Mouse (Mus musculus) embryo, embryonic 10.5 days (tissue): ENCODE data around the gene Ccdc15.

ENCODE experiments used
- DNase-seq: peaks from one replicate; pipeline ENCODE4 v3.0.0-alpha.2; 2015; ENCODE audit warnings: low spot score

Gene Ccdc15

DNA sequence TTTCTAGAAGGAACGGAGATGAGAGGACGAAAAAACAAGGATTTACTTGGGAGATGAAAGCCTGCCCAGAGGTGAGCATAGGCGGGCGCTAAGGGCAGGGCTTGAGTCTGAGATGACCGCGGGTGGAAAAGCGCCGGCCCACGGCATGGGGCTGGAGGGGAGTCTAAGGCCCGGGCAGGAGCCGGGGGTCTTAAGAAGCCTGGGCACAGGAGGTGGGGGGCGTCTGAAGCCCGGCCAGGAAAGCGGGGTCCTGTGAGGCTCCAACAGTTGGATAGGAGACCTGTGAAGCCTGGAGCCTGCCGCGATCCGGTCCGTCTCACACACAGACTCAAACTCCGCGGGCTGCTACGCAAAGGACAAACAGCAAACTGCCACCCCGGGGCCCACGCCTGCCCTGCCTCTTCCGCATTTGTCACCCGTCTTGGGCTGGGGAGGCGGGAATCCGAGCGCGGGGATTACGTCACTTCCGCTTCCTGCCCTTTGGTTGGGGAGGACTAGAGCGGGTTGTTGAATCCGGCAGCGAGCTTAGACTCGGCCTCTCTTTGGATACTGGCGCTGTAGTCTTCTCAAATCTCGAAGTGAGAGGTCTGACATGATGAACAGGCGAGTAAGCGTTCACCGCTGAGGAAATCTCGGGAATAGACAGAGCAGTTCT is at the start of gene Ccdc15:
Gene Ccdc15 (minus strand): TSS at position 445 of the 655 bp plus-strand sequence.
- DNase-seq, result peak; percentile 98

DNA sequence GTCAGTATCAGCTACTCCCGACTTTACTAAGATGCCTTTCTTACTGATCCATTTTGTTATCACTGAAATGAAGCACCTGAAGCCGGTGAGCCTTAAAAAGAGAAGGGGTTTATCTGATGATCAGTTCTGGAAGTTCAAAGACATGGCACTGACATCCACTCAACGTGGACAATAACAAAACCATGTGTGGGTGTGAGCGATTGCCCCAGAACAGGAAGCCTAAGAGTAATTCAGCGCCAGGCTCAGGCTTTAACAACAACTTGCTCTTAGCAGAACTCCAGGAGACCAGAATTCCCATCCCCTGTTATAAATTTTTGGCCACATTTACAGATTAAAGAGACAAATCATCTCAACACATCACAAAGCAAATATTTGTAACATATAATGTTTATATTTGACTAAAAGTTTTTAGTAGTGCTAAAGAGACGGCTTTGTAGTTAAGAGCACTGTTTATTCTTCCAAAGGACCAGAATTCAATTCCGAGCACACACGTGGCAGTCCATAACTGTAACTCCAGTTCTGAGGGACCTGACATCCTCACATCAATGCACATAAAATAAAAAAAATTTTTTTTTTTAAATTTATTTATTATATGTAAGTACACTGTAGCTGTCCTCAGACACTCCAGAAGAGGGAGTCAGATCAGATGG is 45.4 kb upstream of the Ccdc15 start:
- no peak for DNase-seq

DNA sequence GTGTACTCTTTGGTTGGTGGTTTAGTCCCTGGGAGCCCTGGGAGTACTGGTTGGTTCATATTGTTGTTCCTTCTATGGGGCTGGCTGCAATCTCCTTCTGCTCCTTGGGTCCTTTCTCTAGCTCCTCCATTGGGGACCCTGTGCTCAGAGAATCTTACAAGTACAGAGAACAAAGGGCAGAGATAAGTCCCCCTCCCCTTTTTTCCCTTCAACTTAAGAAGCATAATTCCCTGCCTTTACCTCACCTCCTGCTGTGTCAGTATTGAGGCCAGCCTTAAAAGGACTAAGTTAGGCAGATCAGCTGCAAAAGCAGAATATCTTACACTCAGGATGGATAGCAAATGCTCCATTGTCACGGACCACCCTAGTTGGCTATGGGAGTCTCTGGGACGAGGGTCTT is 43.8 kb upstream of the Ccdc15 start:
- no peak for DNase-seq

DNA sequence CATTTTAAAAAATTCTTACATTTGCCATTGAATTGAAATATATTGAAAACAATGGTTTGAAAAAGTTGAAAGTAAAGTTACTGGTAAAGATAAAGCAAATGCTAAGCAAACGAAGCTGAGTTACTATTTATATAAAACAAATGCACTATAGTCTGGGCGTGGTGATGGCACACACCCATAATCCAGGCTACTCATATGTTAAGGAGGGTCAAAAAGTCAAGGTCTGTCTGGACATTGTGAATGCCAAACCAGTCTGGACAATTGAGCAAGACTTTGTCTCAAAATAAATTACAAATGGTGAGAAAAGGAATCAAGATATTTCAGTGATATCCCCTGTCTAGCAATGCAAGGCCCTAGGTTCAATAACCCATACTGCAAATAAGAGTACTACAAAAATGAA is 42.7 kb upstream of the Ccdc15 start:
- no peak for DNase-seq

DNA sequence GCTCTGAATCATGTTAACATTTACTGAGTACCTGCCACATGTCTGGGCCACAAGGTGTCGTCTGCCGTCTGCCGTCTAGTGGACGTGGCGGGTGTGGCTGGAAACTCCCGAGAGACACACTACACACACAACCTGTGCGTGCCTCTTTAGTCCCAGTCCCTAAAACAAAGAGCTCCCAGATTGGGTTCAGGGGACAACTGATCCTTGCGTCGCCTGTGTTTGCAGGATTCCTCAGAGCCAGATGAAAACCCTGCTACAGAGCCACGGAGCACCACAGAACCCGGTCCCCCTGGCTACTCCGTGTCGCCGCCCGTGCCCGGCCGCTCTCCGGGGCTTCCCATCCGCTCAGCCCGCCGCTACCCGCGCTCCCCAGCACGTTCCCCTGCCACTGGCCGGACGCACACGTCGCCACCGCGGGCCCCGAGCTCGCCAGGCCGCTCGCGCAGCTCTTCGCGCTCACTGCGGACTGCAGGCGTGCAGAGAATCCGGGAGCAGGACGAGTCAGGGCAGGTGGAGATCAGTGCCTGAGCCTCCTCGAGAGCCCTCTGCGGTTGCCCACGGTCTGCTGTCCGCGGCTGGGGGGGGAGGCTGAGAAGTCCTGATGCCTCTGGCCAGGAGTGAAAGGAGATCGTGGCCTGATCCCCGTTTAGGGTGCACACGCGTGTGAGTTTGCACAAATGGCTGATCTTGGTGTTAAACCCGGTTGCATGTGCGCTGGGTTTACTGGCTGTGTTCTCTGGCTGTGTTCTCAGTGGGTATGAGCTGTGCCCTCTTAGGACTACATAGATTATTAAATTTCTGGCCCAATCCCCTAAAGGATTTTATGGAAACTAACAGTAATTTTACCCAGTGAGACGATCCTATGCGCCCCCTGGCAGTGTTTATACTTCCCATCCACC is 36.3 kb upstream of the Ccdc15 start:
- peak; percentile 71 for DNase-seq

DNA sequence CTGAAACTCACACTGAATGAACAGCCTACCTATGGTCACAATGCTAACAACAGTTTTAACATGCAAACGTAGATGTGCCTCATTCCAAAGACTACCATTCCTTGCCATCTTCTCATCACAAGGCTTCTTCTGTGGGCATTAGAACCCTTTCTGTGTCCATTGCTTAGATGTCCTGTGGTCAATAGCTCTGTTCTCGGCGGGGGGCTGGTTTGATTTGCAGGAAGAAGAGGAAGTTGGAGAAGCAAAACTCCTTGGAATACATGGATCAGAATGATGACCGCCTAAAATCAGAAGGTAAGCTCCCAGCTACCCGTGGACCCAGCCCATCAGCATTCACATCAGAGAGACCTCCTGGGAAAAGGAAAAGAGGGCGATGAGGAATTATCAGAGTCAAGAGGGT is 34.9 kb upstream of the Ccdc15 start:
- DNase-seq, result no peak

DNA sequence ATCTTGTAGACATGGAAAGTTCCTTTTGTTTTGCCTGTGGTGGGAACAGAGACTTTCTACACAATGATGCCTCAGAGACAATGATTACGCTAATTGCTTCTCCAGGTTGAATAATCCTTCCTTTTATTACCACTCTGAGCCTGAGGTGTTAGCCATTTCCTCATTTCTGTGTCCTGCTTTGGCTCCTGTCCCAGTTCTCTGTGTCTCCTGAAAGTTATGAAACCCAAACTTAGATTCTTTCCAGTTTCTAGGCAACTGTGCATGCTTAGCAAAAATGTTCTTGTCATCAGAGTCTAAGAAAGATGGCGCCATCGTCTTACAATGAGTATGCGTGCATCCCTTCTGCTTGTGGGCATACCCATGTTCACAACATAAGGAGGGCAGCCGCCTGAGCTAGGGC is 27.5 kb upstream of the Ccdc15 start:
- DNase-seq, result no peak

DNA sequence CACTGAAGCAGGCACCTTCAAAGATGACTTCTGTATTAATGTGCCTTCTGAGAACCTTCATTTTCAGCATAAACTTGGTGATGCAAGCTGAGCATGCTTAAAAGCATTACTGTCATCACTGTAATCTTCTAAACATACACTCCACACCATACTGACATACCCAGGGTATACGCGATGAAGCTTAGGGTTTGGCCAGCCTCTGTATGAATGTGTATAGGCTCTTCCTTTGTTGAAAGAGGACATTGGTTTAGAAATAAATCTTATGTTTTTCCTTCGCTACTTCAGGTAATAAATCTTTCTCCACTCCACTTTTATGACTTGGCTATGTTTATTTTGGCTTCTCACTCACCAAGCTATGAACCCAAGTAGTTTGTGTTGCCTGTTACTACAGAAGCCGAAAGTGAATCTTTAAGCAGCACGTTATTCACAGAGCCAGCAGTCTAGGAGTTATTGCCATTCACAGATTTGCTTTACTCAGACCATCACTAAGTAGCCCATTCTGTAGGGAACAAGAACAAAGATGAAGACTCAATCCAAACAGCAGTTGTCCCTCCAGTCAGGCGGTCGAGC is 23.1 kb upstream of the Ccdc15 start:
- no peak for DNase-seq

DNA sequence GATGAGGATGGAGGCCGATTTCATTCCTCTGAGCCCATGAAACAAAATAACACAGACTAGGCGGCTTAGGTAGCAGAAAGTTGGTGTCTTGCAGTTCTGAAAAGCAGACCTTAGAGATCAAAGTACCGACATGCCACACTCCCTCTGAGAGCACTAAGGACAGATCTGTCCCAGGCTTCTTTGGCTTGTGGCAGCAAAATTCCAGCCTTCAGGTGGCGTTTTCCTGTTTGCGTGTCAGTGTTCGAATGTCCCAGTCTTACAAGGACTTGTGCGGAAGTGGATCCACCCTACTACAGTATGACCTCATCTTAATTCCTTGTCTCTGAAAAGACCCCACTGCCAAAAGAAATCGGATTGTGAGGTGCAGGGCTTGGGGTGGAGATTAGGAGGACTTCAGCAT is 20.6 kb upstream of the Ccdc15 start:
- no peak for DNase-seq

DNA sequence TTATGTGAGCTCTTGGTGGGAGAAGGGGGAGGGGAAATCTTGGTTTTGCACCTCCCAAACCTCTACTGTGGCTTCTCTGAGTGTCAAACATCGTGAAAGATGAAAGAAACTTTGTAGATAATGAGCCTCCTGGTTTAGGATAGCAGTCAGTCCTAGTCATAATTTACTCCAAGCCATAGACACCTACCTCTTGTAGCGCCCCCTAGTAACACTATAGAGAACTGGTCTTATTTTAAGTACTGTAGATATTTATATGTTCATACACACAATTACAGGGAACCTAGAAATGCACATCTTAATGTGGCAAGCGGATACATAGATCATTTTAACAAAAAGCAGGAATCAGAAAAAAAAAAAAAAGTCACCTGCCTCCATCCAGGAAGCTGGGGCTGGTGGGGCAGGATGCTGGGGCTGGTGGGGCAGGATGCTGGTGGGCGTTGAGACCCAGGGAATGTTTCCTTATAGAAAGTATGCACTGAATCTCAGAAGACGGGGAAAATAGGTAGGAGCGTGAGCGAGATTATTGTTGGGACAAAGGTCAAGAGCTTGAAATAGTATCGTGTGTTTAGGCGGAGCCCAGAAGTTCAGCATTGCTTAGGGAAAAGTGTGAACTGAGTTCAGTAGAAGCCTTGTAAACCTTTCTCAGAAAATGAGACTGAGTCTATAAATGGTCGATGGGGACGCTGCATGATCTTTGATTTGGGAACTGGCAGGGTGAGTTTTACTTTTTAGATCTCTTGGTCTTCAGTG is 20.0 kb upstream of the Ccdc15 start:
- DNase-seq, result no peak

DNA sequence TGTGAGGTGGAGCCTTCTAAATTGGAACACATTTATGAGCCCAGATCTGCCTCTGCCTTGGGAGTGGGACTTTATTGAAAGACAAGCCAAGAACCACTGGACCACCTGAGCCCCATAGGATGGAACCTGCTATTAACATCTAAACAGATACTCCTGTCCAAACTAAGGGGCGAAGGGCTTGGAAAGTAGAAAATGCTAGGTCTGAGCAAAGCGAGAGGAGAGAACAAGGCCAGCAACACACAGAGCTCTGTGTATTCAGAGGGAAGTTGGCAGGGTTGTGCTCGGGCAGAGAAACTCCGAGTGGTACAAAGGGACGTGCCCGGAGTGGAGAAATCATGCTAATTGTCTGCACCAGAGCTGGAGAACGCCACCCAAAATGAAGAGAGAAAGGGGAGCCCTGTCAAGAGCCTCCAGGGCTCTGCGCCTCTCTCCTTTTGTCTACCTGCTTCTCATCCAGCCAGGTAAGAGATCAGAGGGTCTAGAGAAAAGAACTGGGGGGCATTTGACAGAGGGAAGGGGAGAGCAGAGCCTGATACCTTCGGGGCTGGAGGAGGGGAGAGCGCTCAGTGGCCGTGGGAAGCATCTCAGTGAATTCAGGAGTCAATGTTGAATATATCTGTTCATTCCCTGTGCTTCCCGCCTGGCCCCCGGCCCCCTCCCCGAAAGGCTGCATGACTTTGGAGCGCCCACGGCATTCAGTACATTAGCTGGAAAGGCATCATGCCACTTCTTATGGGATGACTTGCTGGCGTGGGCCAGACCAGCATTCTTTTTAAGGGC is 19.3 kb upstream of the Ccdc15 start, which contains the start of gene Hepacam:
Gene Hepacam (plus strand): TSS at position 51 of the 780 bp plus-strand sequence.
- no peak for DNase-seq

DNA sequence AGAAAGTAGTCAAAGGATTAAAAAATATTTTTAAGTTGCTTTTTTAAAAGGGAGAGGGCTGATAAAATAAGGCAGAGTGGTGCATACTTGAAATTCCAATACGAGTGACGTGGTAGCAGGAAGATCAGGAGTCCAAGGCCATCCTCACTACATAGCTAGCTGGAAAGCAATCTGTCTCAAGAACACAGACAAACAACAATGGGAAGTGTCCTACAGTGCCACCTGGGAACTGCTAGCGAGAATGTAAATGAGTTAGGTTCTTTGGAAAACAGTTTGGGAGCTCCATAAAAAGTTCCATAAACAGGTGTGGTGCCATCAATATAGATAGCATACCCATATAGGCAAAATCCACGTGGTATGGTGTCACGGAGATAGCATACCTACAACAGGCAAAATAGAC is 17.5 kb upstream of the Ccdc15 start:
- no peak for DNase-seq

DNA sequence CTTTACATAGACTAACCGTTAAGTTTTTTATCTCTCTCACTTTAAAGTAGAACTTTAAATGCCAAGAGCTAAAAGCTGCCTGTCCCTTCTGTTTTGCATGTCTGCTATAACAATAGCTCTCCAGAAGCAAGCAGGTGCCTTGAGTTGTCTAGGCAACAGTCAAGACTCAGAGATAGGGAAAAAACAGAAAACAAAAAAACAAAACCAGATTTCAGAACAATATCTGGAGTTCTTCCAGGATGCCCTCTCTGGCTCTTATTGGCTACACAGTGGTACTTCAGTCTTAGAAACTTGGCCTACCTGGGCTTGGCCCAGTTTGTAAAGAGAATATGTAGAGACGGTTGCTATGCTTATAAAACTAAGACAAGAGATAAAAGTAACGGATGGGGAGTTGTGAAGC is 16.2 kb upstream of the Ccdc15 start:
- no peak for DNase-seq

DNA sequence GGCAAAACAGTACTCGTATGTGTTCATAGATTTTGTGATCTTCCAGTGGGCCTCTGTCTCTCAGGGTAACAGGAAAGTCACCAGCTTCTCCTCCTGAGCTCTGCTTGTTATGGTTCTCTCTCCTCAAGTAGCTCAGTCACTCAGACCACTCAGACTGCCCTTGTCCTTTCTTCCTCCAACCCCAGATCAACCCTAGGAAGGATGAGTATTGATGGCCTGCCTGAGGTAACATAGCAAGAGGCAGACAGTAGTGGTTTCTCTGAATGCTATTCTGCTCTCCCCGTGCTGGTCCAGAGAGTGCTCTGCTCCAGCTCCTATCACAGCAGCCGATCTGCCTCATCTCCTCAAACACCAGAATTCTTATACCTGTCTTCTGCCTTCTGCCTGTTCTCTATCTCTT is 15.3 kb upstream of the Ccdc15 start:
- no peak for DNase-seq

DNA sequence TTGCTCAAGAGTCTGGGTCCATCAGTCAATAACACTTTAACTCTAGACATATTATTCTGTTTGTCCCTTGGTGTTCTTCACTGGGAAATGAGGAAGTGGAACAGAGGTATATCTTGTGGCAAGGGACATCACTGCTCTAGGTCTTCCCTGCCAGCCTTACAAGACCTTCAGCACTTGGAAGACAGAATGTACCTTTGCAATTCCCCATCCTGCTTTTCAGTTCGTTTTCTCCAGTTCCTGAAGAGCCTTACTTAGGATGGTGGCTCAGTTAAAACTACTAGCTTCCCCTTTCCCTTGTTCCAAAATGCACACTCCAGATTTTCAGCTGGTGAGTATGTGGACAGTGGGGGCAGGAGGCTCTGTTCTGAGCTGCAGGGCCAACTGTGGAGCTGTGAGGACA is 14.6 kb upstream of the Ccdc15 start:
- DNase-seq, result no peak

DNA sequence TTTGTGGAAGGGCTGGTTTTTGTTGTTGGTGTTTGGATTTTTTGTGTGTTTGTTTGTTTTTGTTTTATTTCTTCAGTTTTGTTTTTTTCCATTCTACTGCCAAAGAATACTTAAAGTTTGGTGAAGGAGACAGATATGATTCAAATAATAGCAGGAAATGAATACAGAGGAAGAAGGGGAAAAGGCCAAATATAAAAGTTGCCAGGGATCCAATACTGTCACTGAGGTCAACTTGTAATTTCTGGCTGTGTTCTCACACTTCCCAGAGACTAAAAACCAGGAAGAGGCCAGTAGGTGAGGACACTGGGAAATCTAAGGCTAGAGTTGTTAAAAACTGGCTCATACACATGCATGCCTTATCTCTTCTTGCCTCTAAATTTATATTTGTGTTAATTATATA is 13.9 kb upstream of the Ccdc15 start:
- DNase-seq, result no peak

DNA sequence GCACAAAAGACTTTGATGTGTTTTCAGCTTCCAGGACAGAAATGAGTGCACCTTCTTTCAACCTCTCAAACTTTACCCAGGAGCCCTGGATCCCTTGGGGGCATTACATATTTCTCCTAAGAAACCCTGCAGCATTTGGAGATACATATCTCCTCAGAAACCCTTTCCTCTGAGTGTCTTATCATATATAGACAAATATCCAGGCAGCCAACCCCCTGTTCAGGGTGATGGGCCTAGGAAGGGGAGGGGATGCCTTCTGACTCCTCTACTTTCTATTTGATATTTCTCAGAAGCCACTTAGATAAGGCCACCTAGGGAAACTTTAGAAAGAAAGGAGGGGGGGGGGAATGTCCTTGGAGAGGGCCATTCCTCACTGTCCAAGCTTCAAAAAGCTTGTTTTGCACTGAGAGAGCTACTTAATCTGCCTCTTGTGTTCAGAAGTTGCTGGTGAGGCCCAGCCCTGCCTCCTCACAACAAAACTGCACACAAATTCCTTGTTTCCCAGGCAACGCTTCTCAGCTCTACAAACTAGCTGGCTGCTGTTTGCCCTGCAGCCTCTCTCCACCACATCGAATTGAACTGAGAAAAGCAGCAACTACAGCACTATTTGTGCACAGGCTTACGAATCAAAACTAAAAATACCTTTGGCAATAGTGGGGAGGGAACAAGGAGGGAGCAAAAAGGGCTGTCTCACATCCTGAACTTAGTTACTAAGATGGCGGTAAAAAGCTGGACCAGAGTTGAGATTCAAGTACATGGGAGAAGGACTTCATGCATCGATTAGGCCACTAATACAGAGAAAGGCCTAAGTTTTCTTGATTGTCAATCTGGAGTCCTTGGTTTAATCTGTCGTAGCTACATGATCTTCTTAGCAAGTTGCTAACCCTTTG is 11.3 kb upstream of the Ccdc15 start:
- DNase-seq, result peak; percentile 88

DNA sequence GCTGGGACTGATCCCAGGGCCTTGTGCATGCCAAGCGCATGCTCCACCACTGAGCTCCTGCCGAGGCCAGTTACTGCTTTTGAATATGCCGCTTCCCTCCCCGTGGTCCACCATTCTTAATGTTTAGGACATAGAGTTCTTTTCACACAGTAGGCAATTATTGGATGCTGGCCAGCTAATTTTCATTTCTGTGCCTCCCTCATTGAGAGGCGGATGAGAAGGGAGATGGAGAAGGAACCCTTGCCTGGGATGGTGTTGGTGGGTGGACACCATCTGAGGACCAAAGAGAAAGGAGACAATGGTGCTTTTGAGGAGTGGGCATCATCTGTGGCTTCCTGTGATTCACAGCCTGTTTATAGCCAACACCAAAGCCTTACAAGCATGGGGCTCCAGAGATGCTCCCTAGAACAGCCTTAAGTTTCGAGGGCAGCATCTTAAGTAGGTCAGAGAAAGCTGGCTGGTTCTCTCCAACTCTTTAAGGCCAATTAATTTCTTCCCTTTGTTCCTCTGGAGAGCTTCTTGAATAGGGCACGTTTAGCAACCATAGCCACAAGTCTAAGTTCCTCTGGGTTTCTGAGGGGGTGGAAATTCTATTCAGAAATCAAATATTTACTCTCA is 10.6 kb upstream of the Ccdc15 start:
- peak; percentile 28 for DNase-seq

DNA sequence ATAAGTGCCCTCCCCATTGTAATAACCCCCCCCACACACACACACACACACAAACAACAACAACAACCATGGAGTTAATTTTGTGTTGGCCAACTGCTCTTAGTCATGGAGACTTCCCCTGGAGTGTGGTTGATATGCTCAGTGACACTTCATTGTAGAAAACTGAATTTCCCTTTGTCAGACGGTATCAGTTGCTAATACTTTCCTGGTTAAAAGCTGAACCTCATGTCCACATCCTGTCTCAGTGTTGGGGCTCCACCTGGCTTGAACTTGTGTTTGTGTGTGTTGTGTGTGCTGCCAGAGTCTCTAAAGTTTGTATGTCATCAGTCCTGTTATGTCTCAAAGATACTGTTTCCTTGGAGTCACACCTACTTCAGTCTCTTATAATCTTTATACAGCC is 6.3 kb upstream of the Ccdc15 start:
- DNase-seq, result no peak

DNA sequence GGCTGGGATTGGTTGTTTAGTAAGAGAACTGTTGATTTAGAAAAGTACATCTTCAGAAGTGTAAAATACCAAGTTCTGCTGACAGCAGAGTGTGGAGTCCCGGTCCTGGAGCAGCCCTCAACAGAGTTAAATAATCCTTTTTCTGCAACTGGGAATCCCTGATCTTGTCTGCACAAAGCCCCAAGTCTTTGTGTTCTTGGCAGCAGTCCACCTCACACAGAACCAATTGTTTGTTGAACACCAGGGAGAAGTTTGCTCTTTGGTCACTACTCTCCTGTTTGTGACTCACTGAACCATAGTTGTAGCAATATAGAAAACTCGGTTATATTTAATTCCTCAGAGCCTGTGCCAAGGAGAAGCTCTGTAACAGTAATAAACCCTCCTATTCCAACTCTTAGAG is 3.0 kb upstream of the Ccdc15 start:
- DNase-seq, result no peak
